Mouse (Mus musculus): ENCODE data around the gene Rab6b.

DNA sequence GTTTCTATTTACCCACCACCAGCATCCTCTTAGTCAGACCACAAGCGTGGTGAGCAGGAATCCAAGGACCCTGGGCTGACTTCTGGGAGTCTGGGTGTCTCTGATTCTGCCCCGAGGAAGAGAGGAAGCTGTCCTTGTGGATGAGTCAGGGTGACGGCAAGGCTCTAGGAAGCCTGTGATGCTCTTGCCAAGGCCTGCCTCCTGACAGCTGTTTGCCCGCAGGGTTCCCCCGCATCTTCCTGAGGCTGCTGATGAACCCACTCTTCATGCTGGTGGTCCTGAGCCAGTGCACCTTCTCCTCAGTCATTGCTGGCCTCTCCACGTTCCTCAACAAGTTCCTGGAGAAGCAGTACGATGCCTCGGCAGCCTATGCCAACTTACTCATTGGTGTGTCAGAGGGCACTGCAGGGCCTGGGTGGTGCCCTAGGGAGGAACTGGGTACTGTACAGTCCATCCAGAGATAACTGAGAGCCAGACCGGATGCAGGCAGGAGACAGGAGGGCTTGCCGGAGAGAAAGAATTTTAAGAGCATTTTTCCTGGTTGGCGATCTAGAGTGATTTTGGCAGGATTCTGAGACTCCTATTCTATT lies 38.6 kb upstream of the Rab6b start:
- no peak for TF ChIP-seq CTCF (IDR thresholded peaks at IDR 0.05; ENCODE audit: control insufficient read depth, insufficient read depth, insufficient replicate concordance, low read depth, low read length)
- TF ChIP-seq POLR2A (IDR thresholded peaks at IDR 0.05; ENCODE audit: control insufficient read depth, low read depth, low read length): no peak
